Mouse (Mus musculus) testis, adult 2 months (tissue): ENCODE measurements around the gene Epn2.
A peak's percentile ranks its signal among the peaks of the same experiment; 100 is the strongest.

Source experiments
- CTCF ChIP-seq: fragments of 200-500 bp; IDR thresholded peaks from 2 replicates; pipeline ENCODE4 v1.5.1; 2012; ENCODE audit warnings: low read depth, mild to moderate bottlenecking, inconsistent platforms, low read length, moderate library complexity; ENCODE audit not compliant: control insufficient read depth, insufficient read depth, insufficient replicate concordance
- POLR2A ChIP-seq: fragments of 200-500 bp; IDR thresholded peaks from 2 replicates; pipeline ENCODE4 v1.6.1; 2012; ENCODE audit warnings: low read depth, mild to moderate bottlenecking, inconsistent platforms, low read length, moderate library complexity; ENCODE audit not compliant: control insufficient read depth

- TF ChIP-seq CTCF (no peak), POLR2A (0 out of 2 replicates have a peak, but pooled peaks have one; percentile 8)
These were observed 85.9 kb downstream of the Epn2 start for GRCm38 (mm10) chr11:61493525-61494128.
